Mouse (Mus musculus): ENCODE measurements around the gene Adam22. TPM values are rescaled to one million over a fixed set of nuclear protein-coding genes. Genes with fewer than 3 reads are reported as not detected.
"Not testable (repeated sequence)": the region's sequence is repeated elsewhere in the genome, so short reads cannot be mapped to it uniquely, and the experiment has no call there.

Adam22 gene
- total RNA-seq, 2 experiments from 2014 or later, result 4.5 to 5.1 TPM

DNA sequence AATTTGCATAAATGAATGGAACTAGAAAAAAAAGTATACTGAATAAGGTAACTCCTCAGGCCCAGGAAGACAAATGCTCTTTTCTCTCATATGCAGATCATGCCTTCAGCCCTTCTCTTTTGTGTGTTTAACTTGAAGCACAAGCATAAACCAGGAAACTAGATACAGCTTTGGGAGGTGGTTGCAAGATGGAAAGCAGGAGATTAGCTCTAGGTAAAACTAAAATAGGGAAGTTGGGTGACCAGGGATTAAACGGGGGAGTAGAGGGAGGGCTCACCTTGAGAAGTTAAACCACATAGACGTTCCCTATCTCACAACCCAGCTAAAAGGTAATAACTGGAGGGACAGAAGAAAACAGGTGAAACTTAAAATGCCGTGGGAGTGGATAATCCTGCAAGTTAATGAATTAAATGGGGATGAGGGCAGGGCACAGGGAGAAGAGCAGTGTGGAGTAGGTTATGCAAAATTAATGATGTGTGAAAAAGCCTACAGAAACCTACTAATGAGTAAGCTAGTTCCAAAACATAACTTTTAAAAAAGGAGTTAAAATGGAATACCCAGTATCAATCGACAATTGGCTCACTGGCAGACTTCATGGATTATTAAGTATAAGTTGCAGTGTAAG lies 40.2 kb downstream of the Adam22 start:
- DNase-seq (ENCODE audit: low spot score in 2 of 2), result no peak

DNA sequence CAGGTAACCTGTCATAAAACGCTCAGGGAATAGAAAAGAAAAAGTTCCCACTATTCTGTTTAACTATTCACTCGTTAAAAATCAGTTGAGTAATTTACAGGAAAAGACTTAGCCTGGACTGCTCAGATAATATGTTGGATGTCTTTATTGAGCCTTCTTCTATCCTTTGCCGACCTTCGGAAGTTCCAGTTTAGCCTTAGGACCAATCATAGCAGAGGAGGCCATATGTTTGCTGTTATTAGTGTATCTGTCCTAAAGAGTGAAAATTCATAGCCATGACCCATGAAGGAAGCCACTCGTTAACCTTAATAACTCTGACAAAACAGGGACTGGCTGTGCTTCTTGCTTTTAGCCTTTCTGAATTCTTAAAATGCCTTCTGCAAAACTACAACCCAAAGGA lies 41.3 kb downstream of the Adam22 start:
- no peak for DNase-seq (ENCODE audit: low spot score in 2 of 2)

- DNase-seq (ENCODE audit: low spot score in 2 of 2), result no peak
Observed at GRCm38 (mm10) chr5:8312324-8312723, 55.6 kb downstream of the Adam22 start.

- DNase-seq (ENCODE audit: low spot score in 2 of 2), result no peak
Observed at GRCm38 (mm10) chr5:8310907-8311306, 57.1 kb downstream of the Adam22 start.

DNA sequence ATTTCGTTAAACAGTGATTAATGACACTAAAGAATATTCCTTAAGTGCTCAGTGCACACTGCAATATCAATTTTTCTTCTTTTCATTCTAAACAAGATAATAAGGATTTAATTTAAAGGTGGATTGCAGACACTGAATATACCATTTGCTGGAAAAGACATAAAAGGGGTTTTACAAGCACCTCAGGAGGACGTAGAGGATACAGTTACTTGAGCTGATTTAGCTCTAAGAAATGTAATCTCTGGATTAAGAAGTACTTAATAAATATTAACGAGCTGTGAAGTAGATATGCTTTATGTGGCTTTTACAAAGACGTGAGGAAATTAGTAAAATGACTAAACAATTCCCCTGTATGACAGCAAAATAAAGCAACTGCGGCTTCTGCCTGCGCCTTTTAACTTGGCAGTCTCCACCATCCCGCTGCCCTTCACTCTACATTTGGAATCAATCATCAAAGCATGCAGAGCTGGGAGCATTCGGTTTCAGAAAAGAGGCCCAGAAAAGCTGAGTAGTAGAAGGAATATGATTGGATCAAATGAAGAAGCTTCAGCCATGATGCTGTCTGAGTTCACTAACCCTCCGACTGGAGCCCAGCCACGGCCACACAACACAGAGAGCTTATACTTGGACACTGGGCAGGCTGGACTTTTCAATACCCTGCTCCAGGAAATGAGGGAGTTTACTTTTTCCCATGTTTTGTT lies 70.1 kb downstream of the Adam22 start:
- no peak for DNase-seq (ENCODE audit: low spot score in 2 of 2)

DNA sequence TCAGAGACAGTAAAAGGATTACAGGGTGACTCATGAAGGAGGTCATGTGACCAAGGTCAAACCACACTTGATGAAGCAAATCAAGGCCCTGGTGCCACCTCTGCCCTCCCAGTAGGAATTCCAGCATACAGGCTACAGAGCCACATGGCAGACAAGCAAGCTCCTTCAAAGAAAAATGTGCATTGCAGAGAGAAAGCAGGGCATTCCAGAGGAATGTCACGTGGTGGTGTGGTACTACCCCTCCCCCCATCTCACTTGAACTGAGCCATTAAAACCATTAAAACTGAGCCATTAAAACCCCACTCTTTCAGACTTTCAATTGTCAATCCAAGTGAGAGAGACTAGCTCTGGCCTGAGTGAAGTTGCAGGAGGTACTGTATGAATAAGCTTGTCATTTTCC lies 74.7 kb downstream of the Adam22 start:
- DNase-seq (ENCODE audit: low spot score in 2 of 2), result no peak

- no peak for DNase-seq (ENCODE audit: low spot score in 2 of 2)
Observed at GRCm38 (mm10) chr5:8291496-8291895, 76.5 kb downstream of the Adam22 start.

DNA sequence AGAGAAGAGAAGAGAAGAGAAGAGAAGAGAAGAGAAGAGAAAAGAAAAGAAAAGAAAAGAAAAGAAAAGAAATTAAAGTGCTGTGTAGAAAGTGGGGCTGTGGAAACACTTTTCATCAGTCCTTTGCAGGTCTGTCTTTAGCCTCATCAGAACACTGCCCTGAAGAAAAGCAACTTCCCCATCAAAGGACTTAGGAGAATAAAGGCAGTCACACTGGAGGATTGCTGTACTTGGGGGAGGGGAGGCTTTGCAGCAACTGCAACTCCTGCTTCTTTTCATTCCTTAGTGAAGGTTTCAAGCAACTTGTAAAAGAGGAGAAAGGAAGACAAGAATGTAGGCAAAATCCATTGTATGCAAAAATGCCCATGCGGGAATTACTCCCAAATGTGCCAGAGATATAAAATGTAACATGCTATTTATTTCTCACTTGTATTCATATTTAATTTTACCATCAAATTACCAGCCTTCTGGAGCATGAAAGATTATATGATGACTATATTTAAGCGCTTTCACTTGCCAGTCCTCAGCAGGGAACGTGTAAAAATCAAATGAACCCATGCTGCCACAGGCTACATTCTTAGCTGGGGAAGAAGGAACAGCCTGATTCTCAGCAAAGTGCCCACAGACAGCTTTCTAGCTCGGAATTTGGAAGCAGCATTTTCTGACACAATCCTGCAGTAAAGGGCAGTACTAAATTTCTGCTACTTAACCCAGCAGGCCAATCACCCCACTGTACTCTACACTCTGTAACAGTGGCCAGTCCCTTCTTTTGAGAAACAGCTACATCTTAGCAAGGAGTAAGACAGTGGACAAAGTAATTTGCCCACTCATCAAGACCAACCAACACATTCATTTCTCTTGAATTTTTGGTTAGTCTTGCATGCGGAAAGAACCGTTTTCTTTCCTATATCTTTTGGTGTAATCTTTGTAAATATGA lies 78.0 kb downstream of the Adam22 start:
- DNase-seq (ENCODE audit: low spot score in 2 of 2), result no peak

- DNase-seq (ENCODE audit: low spot score in 2 of 2), result no peak
Observed at GRCm38 (mm10) chr5:8284123-8284522, 83.8 kb downstream of the Adam22 start.

- no peak for DNase-seq (ENCODE audit: low spot score in 2 of 2)
Observed at GRCm38 (mm10) chr5:8276141-8276540, 91.8 kb downstream of the Adam22 start.

- DNase-seq (ENCODE audit: low spot score in 2 of 2), result no peak
Observed at GRCm38 (mm10) chr5:8257366-8257765, 110.6 kb downstream of the Adam22 start.

GRCm38 (mm10) chr5:8256487-8256886 lies 111.5 kb downstream of the Adam22 start:
- no peak for DNase-seq (ENCODE audit: low spot score in 2 of 2)

DNA sequence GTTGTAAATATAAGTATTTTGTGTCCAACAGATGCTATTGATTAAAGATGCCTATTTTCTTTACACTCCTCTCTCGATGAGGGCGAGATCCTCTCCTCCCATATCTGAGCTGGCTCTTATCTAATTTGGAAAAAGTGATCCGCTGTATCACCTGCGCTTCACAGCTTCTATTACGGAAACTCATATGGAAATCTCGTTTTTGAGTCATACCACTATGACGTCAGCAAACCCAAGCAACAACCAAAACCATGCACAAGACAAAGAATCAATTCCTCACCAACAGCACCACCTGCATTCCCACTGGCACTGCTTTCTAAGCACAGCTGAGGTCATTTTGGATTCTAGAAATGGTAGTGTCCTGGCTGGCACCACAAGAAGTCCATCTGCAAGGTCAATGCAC lies 123.3 kb downstream of the Adam22 start:
- no peak for DNase-seq (ENCODE audit: low spot score in 2 of 2)

- no peak for DNase-seq (ENCODE audit: low spot score in 2 of 2)
Observed at GRCm38 (mm10) chr5:8243064-8243615, 124.8 kb downstream of the Adam22 start.

GRCm38 (mm10) chr5:8242660-8243059 lies 125.3 kb downstream of the Adam22 start:
- no peak for DNase-seq (ENCODE audit: low spot score in 2 of 2)

DNA sequence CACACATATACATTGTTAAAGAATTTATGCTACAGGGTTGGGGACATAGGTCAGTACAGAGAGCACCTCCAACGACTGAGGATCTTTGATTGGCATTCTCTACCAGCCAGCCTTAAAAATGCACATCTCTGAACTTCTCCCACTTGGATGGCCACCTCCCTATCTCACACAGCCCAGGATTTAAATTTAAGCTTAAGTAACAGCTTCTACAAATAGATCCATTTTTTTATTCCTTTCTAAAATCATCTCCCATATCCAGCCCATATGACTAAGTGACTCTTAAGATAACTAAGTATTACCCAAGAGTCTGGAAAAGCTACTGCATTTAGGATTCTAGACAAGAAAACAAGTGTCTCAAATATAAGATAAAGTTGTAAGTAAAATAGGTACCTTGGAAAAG lies 140.9 kb downstream of the Adam22 start:
- no peak for DNase-seq (ENCODE audit: low spot score in 2 of 2)

DNA sequence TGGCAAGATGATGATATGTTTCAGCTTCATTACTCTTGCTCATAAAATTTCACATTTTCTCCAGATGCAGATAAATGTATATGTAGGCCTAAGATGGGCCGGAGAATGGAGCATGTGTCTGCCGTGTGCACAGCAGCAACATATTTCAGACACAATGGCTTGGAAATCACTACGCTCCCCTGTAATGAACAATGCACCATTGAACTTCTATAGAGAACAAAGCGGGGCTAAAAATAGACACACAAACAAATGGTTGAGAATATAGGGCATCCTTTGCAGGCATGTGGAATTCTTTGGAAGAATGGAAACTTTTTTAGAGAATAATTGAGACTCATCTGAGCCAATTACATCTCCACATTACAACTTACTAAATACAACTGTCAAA lies 143.6 kb downstream of the Adam22 start:
- no peak for DNase-seq (ENCODE audit: low spot score in 2 of 2)

DNA sequence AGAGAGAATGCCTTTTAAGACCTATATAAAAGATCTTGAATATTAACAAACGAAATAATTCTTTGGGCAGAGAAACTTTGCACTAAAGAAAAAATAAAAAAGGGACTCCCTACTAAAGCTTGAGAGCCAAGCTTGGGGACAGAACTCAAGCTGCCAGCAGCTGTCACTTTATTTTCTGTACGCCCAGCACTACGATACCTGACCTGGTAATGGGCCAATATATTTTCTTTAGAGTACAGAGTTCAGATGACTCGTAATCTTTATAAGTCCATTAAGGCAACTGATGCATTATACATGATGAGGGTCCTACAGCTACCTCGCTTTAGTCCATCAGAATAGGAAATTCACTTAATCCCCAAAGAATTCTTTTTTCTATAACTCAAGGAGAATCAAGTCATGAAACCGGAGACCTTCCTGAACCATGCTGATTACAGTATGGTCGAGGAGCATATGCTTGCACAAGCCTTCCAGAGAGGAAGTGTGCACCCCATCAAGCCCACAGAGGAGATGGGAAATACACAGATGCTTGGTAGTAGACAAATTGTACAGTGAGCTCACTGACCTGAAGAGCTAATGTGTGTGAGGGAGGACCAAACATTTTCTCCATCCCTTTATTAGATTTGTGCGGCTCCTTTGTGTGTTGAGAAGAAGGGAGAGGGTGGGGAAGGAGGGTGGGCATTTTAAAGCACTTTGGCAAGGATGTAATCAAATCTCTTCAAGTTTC lies 144.2 kb downstream of the Adam22 start:
- DNase-seq (ENCODE audit: low spot score in 2 of 2), result no peak

GRCm38 (mm10) chr5:8221630-8222029 lies 146.3 kb downstream of the Adam22 start:
- no peak for DNase-seq (ENCODE audit: low spot score in 2 of 2)

GRCm38 (mm10) chr5:8215841-8216240 lies 152.1 kb downstream of the Adam22 start:
- DNase-seq (ENCODE audit: low spot score in 2 of 2), result no peak

DNA sequence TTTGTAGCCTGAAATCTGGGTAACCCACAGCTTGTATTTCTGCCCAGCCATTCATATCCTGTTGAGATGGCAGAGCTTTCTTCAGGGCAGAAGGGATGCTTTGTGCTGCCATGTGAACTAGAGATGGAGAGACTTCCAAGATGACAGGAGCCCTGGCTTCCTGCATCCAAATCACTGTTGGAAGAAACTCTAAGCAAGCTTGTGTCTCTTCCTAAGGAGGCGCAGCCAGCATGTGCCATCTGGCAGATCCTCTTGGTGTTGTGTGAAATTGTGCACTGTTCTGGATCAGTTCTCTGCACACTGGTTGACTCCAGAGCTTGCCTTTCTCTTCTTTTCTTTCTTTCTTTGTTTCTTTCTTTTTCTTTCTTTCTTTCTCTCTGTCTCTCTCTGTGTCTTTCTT lies 183.0 kb downstream of the Adam22 start:
- not testable (repeated sequence) for DNase-seq (ENCODE audit: low spot score in 2 of 2)
